Comparison of ENCODE assay signal across 9 mouse cellular contexts in the genomic region with DNA sequence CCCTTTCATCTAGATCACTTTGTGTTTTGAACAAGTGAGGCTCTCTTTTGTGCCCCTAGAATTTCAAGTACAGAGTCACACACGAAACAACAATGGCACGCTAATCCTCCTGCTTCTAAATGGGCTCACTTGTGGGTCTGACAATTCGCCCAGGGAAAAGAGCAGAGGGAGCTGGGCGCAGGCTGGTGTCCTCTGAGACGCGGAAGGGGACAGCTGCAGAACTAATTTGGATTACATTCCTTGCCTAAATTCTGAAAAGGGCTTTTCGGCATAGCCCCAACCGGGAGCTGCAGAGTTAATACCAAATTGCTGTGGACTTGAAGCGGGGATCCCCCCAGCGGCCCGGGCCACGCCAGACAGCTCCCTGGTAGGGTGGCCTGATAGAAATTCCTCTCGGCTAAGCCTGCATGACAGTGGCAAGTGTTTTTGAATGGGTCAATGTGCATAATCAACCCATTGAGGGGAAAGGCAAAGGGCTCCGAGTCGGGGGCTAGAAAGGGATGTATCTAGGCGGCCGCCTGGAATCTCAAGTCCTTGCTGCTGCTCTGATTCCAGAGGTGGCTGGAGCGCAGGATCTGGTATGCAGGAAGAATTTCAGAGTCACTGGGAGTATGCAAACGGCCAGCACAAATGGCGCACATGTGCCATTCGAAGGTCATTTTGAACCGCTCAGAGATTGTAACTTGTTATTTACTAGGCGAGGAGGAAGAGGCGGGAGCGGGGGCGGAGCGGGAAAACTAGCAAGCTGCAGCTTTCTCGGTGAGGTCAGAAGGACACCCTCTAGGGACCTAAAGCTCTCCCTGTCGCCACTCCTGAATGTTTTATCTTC. TPM values are rescaled to one million over a fixed set of nuclear protein-coding genes. Genes with fewer than 3 reads are reported as not detected.
DNase-seq lines count a peak whose midpoint lies in the region; ATAC-seq and TF ChIP-seq lines count a peak whose summit lies in the region.
"Had no signal": no experiment of that assay in that cellular context is flagged by ENCODE, and none has a peak within 500 bp of the region (broad histone marks: within the 10 kb centered on the region; RNA-seq: fewer than 3 reads in every experiment).

No protein-coding gene starts in this region.

- no peak overlapping the region for H3K27ac ChIP-seq in ES-E14 (ENCODE audit: insufficient read depth, low read depth, low read length, poor library complexity, severe bottlenecking)
- H3K27ac ChIP-seq in forebrain, embryonic 12.5 days: peak overlapping the region; percentile 67
- H3K27ac ChIP-seq in hindbrain, embryonic 13.5 days: peak overlapping the region; percentile 85
- H3K27ac ChIP-seq in left cerebral cortex, adult 2 months: peak overlapping the region; percentile 59
- H3K27ac ChIP-seq in stomach, postnatal 0 days (replicated peaks): no peak overlapping the region
- H3K27ac ChIP-seq: macrophage had no signal

- no peaks in the 10 kb centered on the region for H3K9me3 ChIP-seq in ES-E14 (ENCODE audit: control insufficient read depth, insufficient read depth, low read depth, low read length)
- H3K9me3 ChIP-seq in forebrain, embryonic 12.5 days: no peaks in the 10 kb centered on the region
- H3K9me3 ChIP-seq in hindbrain, embryonic 13.5 days: no peaks in the 10 kb centered on the region
- H3K9me3 ChIP-seq in stomach, postnatal 0 days (ENCODE audit: control insufficient read depth, low read length): no peaks in the 10 kb centered on the region

- H3K36me3 ChIP-seq in ES-E14 (ENCODE audit: control insufficient read depth, insufficient read depth, low read length, poor library complexity, severe bottlenecking): no peaks in the 10 kb centered on the region
- no peaks in the 10 kb centered on the region for H3K36me3 ChIP-seq in forebrain, embryonic 12.5 days (replicated peaks)
- no peaks in the 10 kb centered on the region for H3K36me3 ChIP-seq in hindbrain, embryonic 13.5 days
- H3K36me3 ChIP-seq in stomach, postnatal 0 days (ENCODE audit: control insufficient read depth, insufficient read depth, low read length): no peaks in the 10 kb centered on the region

- intact Hi-C loops in left cerebral cortex, adult 2 months (cut with DNase I): no loop called here

- no peak overlapping the region for H3K9ac ChIP-seq in ES-E14 (ENCODE audit: insufficient read depth, low read depth, low read length, poor library complexity, severe bottlenecking)
- peak overlapping the region; percentile 75 for H3K9ac ChIP-seq in forebrain, embryonic 12.5 days
- H3K9ac ChIP-seq in hindbrain, embryonic 13.5 days: peak overlapping the region; percentile 89
- H3K9ac ChIP-seq in stomach, postnatal 0 days (ENCODE audit: low read length): no peak overlapping the region

- no peak for TF ChIP-seq EP300 in stomach, postnatal 0 days (optimal IDR thresholded peaks at IDR 0.05)

- H3K4me3 ChIP-seq in ES-E14 (ENCODE audit: insufficient read depth in 1 of 2, low read depth in 1 of 2, low read length in 2 of 2, poor library complexity in 1 of 2, severe bottlenecking in 1 of 2): peak overlapping the region; percentile 4 to 70; a peak in 3 of 4 replicates
- H3K4me3 ChIP-seq in forebrain, embryonic 12.5 days (replicated peaks): peak overlapping the region; percentile 63
- peak overlapping the region; percentile 78 for H3K4me3 ChIP-seq in hindbrain, embryonic 13.5 days
- peak overlapping the region; percentile 36 for H3K4me3 ChIP-seq in left cerebral cortex, adult 2 months
- peak overlapping the region; percentile 54 for H3K4me3 ChIP-seq in stomach, postnatal 0 days (ENCODE audit: low read depth, low read length)

- under 1% methylated on average over 29 of the region's 29 CpGs for WGBS in forebrain, embryonic 12.5 days
- under 1% methylated on average over 29 of the region's 29 CpGs for WGBS in hindbrain, embryonic 13.5 days
- under 1% methylated on average over 29 of the region's 29 CpGs for WGBS in stomach, postnatal 0 days

- peak; percentile 36 for ATAC-seq in cerebellum, adult (ENCODE audit: insufficient number of reproducible peaks, low FRiP score, low TSS enrichment)
- peak; percentile 45 for ATAC-seq in forebrain, embryonic 12.5 days (ENCODE audit: low FRiP score)
- ATAC-seq in hindbrain, embryonic 13.5 days (ENCODE audit: low FRiP score): peak; percentile 44
- ATAC-seq in stomach, postnatal 0 days (ENCODE audit: low FRiP score, low TSS enrichment): no peak

- 0 out of 4 replicates have a peak, but pooled peaks cover 0 to 2% of the 10 kb centered on the region in 2 experiments for H3K4me1 ChIP-seq in ES-E14 (ENCODE audit: control insufficient read depth in 2 of 2, insufficient read depth in 2 of 2, low read length in 2 of 2, poor library complexity in 1 of 2)
- H3K4me1 ChIP-seq in forebrain, embryonic 12.5 days: peaks cover 24% of the 10 kb centered on the region
- peaks cover 28% of the 10 kb centered on the region for H3K4me1 ChIP-seq in hindbrain, embryonic 13.5 days (replicated peaks)
- H3K4me1 ChIP-seq in stomach, postnatal 0 days (replicated peaks; ENCODE audit: control insufficient read depth, insufficient read depth): peaks cover 11% of the 10 kb centered on the region

- in situ Hi-C loops in ES-E14 (cut with MboI; ENCODE audit: low sequenced_read_pairs in 2 of 2, unreplicated experiment in 2 of 2): no loop called here

- peak overlapping the region; percentile 97 for H3K4me2 ChIP-seq in forebrain, embryonic 12.5 days
- peak overlapping the region; percentile 89 for H3K4me2 ChIP-seq in hindbrain, embryonic 13.5 days
- peak overlapping the region; percentile 99 for H3K4me2 ChIP-seq in stomach, postnatal 0 days (replicated peaks; ENCODE audit: low read depth)

- peak; percentile 34 for DNase-seq in ES-E14 (ENCODE audit: low read depth, low spot score)
- peak in 1 of 2 experiments; percentile 34 for DNase-seq in left cerebral cortex, adult 2 months (ENCODE audit: extremely low spot score in 1 of 2, low spot score in 2 of 2)
- peak; percentile 33 for DNase-seq in lung, postnatal 36 days
- DNase-seq in stomach, postnatal 0 days (ENCODE audit: low spot score): peak; percentile 48
- DNase-seq in B cell, adult 2 months: no peak

- no peak for TF ChIP-seq CTCF in left cerebral cortex, adult 2 months (IDR thresholded peaks at IDR 0.05)
- no peak for TF ChIP-seq CTCF in stomach, postnatal 0 days (IDR thresholded peaks at IDR 0.05; ENCODE audit: low read depth)

- H3K27me3 ChIP-seq in forebrain, embryonic 12.5 days: peaks cover 33% of the 10 kb centered on the region
- peaks cover 11% of the 10 kb centered on the region; the same call in 1 of the 2 replicates for H3K27me3 ChIP-seq in hindbrain, embryonic 13.5 days
- H3K27me3 ChIP-seq in stomach, postnatal 0 days (ENCODE audit: control insufficient read depth, insufficient read depth, low read length): peaks cover 2% of the 10 kb centered on the region; the same call in 1 of the 2 replicates

TF ChIP-seq in ES-E14, 5 proteins besides CTCF, POLR2A, EP300 and RAD21:
- TF ChIP-seq CHD2 (IDR thresholded peaks at IDR 0.05; ENCODE audit: low read depth, low read length) (no peak), MAFK (IDR thresholded peaks at IDR 0.05; ENCODE audit: insufficient read depth, low read depth, low read length) (no peak), ZC3H11A (IDR thresholded peaks at IDR 0.05; ENCODE audit: borderline replicate concordance, low read depth, low read length) (no peak), HCFC1 (IDR thresholded peaks at IDR 0.05; ENCODE audit: borderline replicate concordance, insufficient read depth, low read length) (no peak), ZNF384 (IDR thresholded peaks at IDR 0.05; ENCODE audit: low read depth, low read length) (no peak)

RNA-seq across cellular contexts. Expression of a gene that starts 2.2 kb away (rescaled TPM):
- under 0.01 TPM in 1 of 2 replicates, not detected in the other for total RNA-seq in ES-E14 (2012; rRNA removed)
- 7.9 and 8.6 TPM in 2 replicates for polyA plus RNA-seq in forebrain, embryonic 12.5 days (2016; fragmentation: Nextera tagmentation; extraction: Ambion mirVana)
- polyA plus RNA-seq in hindbrain, embryonic 13.5 days (2015; fragmentation: Nextera tagmentation; extraction: Ambion mirVana): 13.7 and 15.3 TPM in 2 replicates
- 10 to 100 TPM; 57.6 to 64.1 TPM for total RNA-seq in left cerebral cortex, adult 2 months (2021)
- 0.01 TPM in 1 of 2 replicates, not detected in the other for polyA plus RNA-seq in stomach, postnatal 0 days (2015; fragmentation: Nextera tagmentation; extraction: Ambion mirVana)
- polyA plus RNA-seq: macrophage had no signal

Comparison
In these comparisons a context has a peak if more than half of its experiments do, and no peak if none do; other contexts are left out.
1. DNase-seq: peak in ES-E14 (single experiment), lung, postnatal 36 days (single experiment) and stomach, postnatal 0 days (single experiment); none in B cell, adult 2 months (0 of 2).
2. H3K27ac ChIP-seq: peak in forebrain, embryonic 12.5 days (single experiment), hindbrain, embryonic 13.5 days (single experiment) and left cerebral cortex, adult 2 months (single experiment); none in ES-E14 (single experiment) and stomach, postnatal 0 days (single experiment).
3. H3K9ac ChIP-seq: peak in forebrain, embryonic 12.5 days (single experiment) and hindbrain, embryonic 13.5 days (single experiment); none in ES-E14 (single experiment) and stomach, postnatal 0 days (single experiment).
4. Peak in every context shown above with its lines, with median percentiles within 50 percentile points of each other: H3K4me3 ChIP-seq and H3K4me2 ChIP-seq.